21 mouse cellular contexts compared by ENCODE assay signal in the genomic region with DNA sequence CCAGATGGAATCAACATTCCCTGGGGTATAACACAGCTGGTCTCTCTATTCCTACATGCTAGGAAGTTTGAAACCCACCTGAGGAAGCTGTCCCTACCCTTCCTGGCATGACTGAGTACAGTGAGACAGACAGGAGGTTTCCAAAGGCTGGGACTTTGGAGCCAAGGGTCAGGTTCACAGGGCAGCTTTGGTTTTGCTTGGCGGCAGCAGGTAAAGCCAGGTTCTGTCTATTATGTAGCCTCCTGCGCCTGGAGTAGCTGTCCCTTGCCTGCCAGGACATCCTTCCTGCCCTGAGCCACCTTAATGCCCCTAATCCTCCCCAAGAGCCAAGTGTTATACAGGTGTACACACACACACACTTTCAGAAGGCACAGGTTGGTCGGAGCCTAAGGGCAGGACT. TPM values are rescaled to one million over a fixed set of nuclear protein-coding genes. Genes with fewer than 3 reads are reported as not detected.
A peak's percentile ranks its signal among the peaks of the same experiment; 100 is the strongest.
DNase-seq lines count a peak whose midpoint lies in the region; ATAC-seq lines count a peak whose summit lies in the region.
"Had no signal": no experiment of that assay in that cellular context is flagged by ENCODE, and none has a peak within 500 bp of the region (broad histone marks: within the 10 kb centered on the region; RNA-seq: fewer than 3 reads in every experiment).

No protein-coding gene starts in this region.

- H3K4me1 ChIP-seq in heart, embryonic 10.5 days = peaks cover 53% of the 10 kb centered on the region
- peaks cover 29% of the 10 kb centered on the region for H3K4me1 ChIP-seq in heart, embryonic 11.5 days (ENCODE audit: control insufficient read depth, insufficient read depth, low read length)
- peaks cover 21% of the 10 kb centered on the region for H3K4me1 ChIP-seq in liver, embryonic 16.5 days (ENCODE audit: control insufficient read depth, low read depth, low read length)
- peaks cover 42% of the 10 kb centered on the region for H3K4me1 ChIP-seq in liver, embryonic 12.5 days

- H3K36me3 ChIP-seq in heart, embryonic 10.5 days = peaks cover 11% of the 10 kb centered on the region
- H3K36me3 ChIP-seq in heart, embryonic 11.5 days (ENCODE audit: control insufficient read depth, insufficient read depth, low read length) = no peaks in the 10 kb centered on the region
- no peaks in the 10 kb centered on the region for H3K36me3 ChIP-seq in liver, embryonic 16.5 days (ENCODE audit: control insufficient read depth, insufficient read depth)
- no peaks in the 10 kb centered on the region for H3K36me3 ChIP-seq in liver, embryonic 12.5 days
- H3K36me3 ChIP-seq: hindbrain, embryonic 15.5 days; midbrain, embryonic 15.5 days had no signal

- 82% methylated on average over 3 of the region's 3 CpGs for WGBS in heart, embryonic 10.5 days
- WGBS in heart, embryonic 11.5 days (ENCODE audit: insufficient replicate concordance) = 81% methylated on average over 3 of the region's 3 CpGs
- 55% methylated on average over 3 of the region's 3 CpGs for WGBS in liver, embryonic 16.5 days (ENCODE audit: insufficient replicate concordance)
- 65% methylated on average over 3 of the region's 3 CpGs for WGBS in liver, embryonic 12.5 days (ENCODE audit: insufficient replicate concordance)

- H3K9ac ChIP-seq in heart, embryonic 11.5 days (ENCODE audit: low read depth, low read length) = no peak overlapping the region
- no peak overlapping the region for H3K9ac ChIP-seq in liver, embryonic 16.5 days (ENCODE audit: low read depth, low read length)
- no peak overlapping the region for H3K9ac ChIP-seq in liver, embryonic 12.5 days
- H3K9ac ChIP-seq: embryonic facial prominence, embryonic 12.5 days; forebrain, postnatal 0 days; hindbrain, embryonic 15.5 days; limb, embryonic 15.5 days; midbrain, embryonic 15.5 days had no signal

- no peak overlapping the region for H3K4me3 ChIP-seq in heart, embryonic 10.5 days
- H3K4me3 ChIP-seq in heart, embryonic 11.5 days (ENCODE audit: low read depth, low read length) = no peak overlapping the region
- no peak overlapping the region for H3K4me3 ChIP-seq in liver, embryonic 16.5 days (ENCODE audit: low read depth, low read length)
- H3K4me3 ChIP-seq in liver, embryonic 12.5 days = no peak overlapping the region
- H3K4me3 ChIP-seq: embryonic facial prominence, embryonic 12.5 days; gastrocnemius, adult 2 months; heart, adult 2 months; hindbrain, embryonic 15.5 days; limb, embryonic 15.5 days; midbrain, embryonic 15.5 days had no signal

- ATAC-seq in heart, embryonic 11.5 days (replicated peaks; ENCODE audit: insufficient number of reproducible peaks, low FRiP score, low TSS enrichment) = no peak
- peak; percentile 17; the same call in 1 of the 2 replicates for ATAC-seq in liver, embryonic 16.5 days (ENCODE audit: low read depth)
- no peak for ATAC-seq in liver, embryonic 12.5 days
- ATAC-seq: forebrain, postnatal 0 days; lung, postnatal 0 days; midbrain, embryonic 15.5 days had no signal

- H3K27ac ChIP-seq in heart, embryonic 10.5 days = peak overlapping the region; percentile 26; the same call in 1 of the 2 replicates
- H3K27ac ChIP-seq in heart, embryonic 11.5 days (ENCODE audit: low read depth, low read length) = no peak overlapping the region
- no peak overlapping the region for H3K27ac ChIP-seq in liver, embryonic 16.5 days (ENCODE audit: low read length)
- H3K27ac ChIP-seq in liver, embryonic 12.5 days = no peak overlapping the region
- H3K27ac ChIP-seq: embryonic facial prominence, embryonic 12.5 days; heart, adult 2 months; hindbrain, embryonic 15.5 days; limb, embryonic 15.5 days; midbrain, embryonic 15.5 days had no signal

- DNase-seq in heart, embryonic 10.5 days (ENCODE audit: low spot score) = no peak
- DNase-seq in kidney, postnatal 14 days = peak; percentile 44
- no peak for DNase-seq in spleen, postnatal 10 days (ENCODE audit: low spot score in 2 of 2)
- DNase-seq in layer of hippocampus, postnatal 14 days (ENCODE audit: low spot score in 2 of 2) = no peak
- DNase-seq: adrenal gland, postnatal 10 days; cerebellum, adult 8-10 months; forebrain, postnatal 0 days; heart, adult 2 months; heart, postnatal 14 days; right cerebral cortex, adult 18-20 months; thymus, postnatal 25 days had no signal

- H3K27me3 ChIP-seq in heart, embryonic 10.5 days (ENCODE audit: insufficient read depth, poor library complexity, severe bottlenecking) = no peaks in the 10 kb centered on the region
- no peaks in the 10 kb centered on the region for H3K27me3 ChIP-seq in heart, embryonic 11.5 days (ENCODE audit: control insufficient read depth, insufficient read depth, low read length)
- H3K27me3 ChIP-seq in liver, embryonic 16.5 days (ENCODE audit: control insufficient read depth, insufficient read depth, low read depth, low read length) = peaks cover 10% of the 10 kb centered on the region
- peaks cover 35% of the 10 kb centered on the region for H3K27me3 ChIP-seq in liver, embryonic 12.5 days (replicated peaks)
- H3K27me3 ChIP-seq: CH12.LX; embryonic facial prominence, embryonic 12.5 days; hindbrain, embryonic 15.5 days; limb, embryonic 15.5 days; midbrain, embryonic 15.5 days had no signal

- no peak overlapping the region for H3K4me2 ChIP-seq in heart, embryonic 11.5 days
- H3K4me2 ChIP-seq in liver, embryonic 16.5 days (ENCODE audit: low read depth, low read length) = no peak overlapping the region
- H3K4me2 ChIP-seq in liver, embryonic 12.5 days = no peak overlapping the region
- H3K4me2 ChIP-seq: embryonic facial prominence, embryonic 12.5 days; hindbrain, embryonic 15.5 days; limb, embryonic 15.5 days; midbrain, embryonic 15.5 days had no signal

- no peaks in the 10 kb centered on the region for H3K9me3 ChIP-seq in heart, embryonic 10.5 days
- no peaks in the 10 kb centered on the region for H3K9me3 ChIP-seq in heart, embryonic 11.5 days (replicated peaks; ENCODE audit: control insufficient read depth, low read length)
- no peaks in the 10 kb centered on the region for H3K9me3 ChIP-seq in liver, embryonic 16.5 days (replicated peaks; ENCODE audit: control insufficient read depth, low read length)
- no peaks in the 10 kb centered on the region for H3K9me3 ChIP-seq in liver, embryonic 12.5 days (replicated peaks)
- H3K9me3 ChIP-seq: embryonic facial prominence, embryonic 12.5 days; hindbrain, embryonic 15.5 days; limb, embryonic 15.5 days; midbrain, embryonic 15.5 days had no signal

RNA-seq across cellular contexts. Expression of a gene that starts 5.7 kb away (rescaled TPM):
- 31.1 and 39.9 TPM in 2 replicates for polyA plus RNA-seq in heart, embryonic 10.5 days (2016; fragmentation: Nextera tagmentation; extraction: Ambion mirVana)
- 20.9 and 23.1 TPM in 2 replicates for polyA plus RNA-seq in heart, embryonic 11.5 days (2014; fragmentation: Nextera tagmentation; extraction: Ambion mirVana)
- 69.9 and 79.4 TPM in 2 replicates for polyA plus RNA-seq in liver, embryonic 16.5 days (2015; fragmentation: Nextera tagmentation; extraction: Ambion mirVana)
- polyA plus RNA-seq in liver, embryonic 12.5 days (2016; fragmentation: Nextera tagmentation; extraction: Ambion mirVana) = 60.9 and 63.1 TPM in 2 replicates
- 10 to 100 TPM; 13.6 to 14.4 TPM for total RNA-seq in layer of hippocampus, postnatal 14 days (2021)
